Mouse (Mus musculus): ENCODE data around the gene Zbtb32. TPM values are rescaled to one million over a fixed set of nuclear protein-coding genes. Genes with fewer than 3 reads are reported as not detected.

Gene Zbtb32
- total RNA-seq, 2 experiments from 2014 or later = 0.18 to 0.27 TPM

- no peak for DNase-seq
Observed at GRCm38 (mm10) chr7:30600651-30601050, 1.9 kb upstream of the Zbtb32 start.

- peak; percentile 96 for DNase-seq
Observed at GRCm38 (mm10) chr7:30599933-30600353, 1.2 kb upstream of the Zbtb32 start.

GRCm38 (mm10) chr7:30596811-30597210, 1.9 kb downstream of the Zbtb32 start:
- DNase-seq = no peak

- DNase-seq = no peak
Observed at GRCm38 (mm10) chr7:30596093-30596492, 2.6 kb downstream of the Zbtb32 start.

- DNase-seq = no peak
Observed at GRCm38 (mm10) chr7:30594510-30595024, 4.1 kb downstream of the Zbtb32 start.

- no peak for DNase-seq
Observed at GRCm38 (mm10) chr7:30593579-30594509, 4.9 kb downstream of the Zbtb32 start.

- DNase-seq = no peak
Observed at GRCm38 (mm10) chr7:30592772-30593423, 5.8 kb downstream of the Zbtb32 start.

GRCm38 (mm10) chr7:30591605-30591951, 7.1 kb downstream of the Zbtb32 start:
- no peak for DNase-seq

- DNase-seq = no peak
Observed at GRCm38 (mm10) chr7:30590927-30591604, 7.6 kb downstream of the Zbtb32 start.

GRCm38 (mm10) chr7:30589435-30590301, 9.0 kb downstream of the Zbtb32 start:
- peak; percentile 91 for DNase-seq

GRCm38 (mm10) chr7:30588676-30589434, 9.9 kb downstream of the Zbtb32 start, which contains the start of gene Kmt2b:
TSS of gene Kmt2b (minus strand) at chr7:30588726.
- peak; percentile 97 for DNase-seq

- peak; percentile 64 for DNase-seq
Observed at GRCm38 (mm10) chr7:30587842-30588667, 10.7 kb downstream of the Zbtb32 start.

- no peak for DNase-seq
Observed at GRCm38 (mm10) chr7:30586455-30587020, 12.2 kb downstream of the Zbtb32 start.

GRCm38 (mm10) chr7:30585170-30585569, 13.5 kb downstream of the Zbtb32 start:
- no peak for DNase-seq

GRCm38 (mm10) chr7:30584339-30584738, 14.4 kb downstream of the Zbtb32 start:
- DNase-seq = peak; percentile 44

GRCm38 (mm10) chr7:30581547-30581946, 17.2 kb downstream of the Zbtb32 start:
- DNase-seq = no peak

GRCm38 (mm10) chr7:30579950-30580349, 18.8 kb downstream of the Zbtb32 start:
- DNase-seq = no peak

GRCm38 (mm10) chr7:30572969-30573368, 25.7 kb downstream of the Zbtb32 start:
- DNase-seq = peak; percentile 73

GRCm38 (mm10) chr7:30572389-30572788, 26.3 kb downstream of the Zbtb32 start:
- no peak for DNase-seq
